Mouse (Mus musculus) liver, embryonic 14.5 days (tissue): ENCODE measurements at regions not wholly inside any gene's neighbourhood (a gene's known extent, or its start where the extent isn't known, plus 50 kb on each side); places are given as distances from the start of the nearest gene placed in this dataset.

Experiments
- CTCF ChIP-seq: IDR thresholded peaks from 2 replicates; pipeline ENCODE4 v1.5.1; 2016; ENCODE audit warnings: antibody characterized with exemption, low read depth, control low read depth
- EP300 ChIP-seq: IDR thresholded peaks from 2 replicates; pipeline ENCODE4 v1.6.1; 2016; ENCODE audit warnings: antibody characterized with exemption, low read depth

DNA sequence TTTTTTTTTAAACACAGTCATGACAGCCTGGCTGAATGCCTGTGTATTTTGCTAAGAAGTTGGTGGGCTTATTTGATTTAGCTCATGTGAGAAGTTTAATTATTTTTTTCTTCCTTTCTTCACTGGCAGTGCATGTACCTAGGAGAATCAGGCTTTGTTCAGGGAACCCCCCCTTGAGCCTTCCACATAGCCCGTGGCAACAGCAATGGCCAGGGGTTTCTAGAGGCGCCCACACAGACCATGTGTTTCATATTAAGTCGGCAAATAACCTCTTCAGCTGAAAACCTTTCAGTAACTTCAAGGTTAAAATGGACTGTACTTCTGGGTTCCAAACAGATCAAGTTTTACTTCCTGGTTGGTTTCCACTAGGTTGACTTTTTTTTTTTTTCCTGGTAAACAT lies 218.3 kb downstream of the Slc30a10 start:
- TF ChIP-seq CTCF = no peak
- no peak for TF ChIP-seq EP300
